Mouse (Mus musculus) stomach, postnatal 0 days (tissue): ENCODE results near the gene Dis3l2. TPM values are rescaled to one million over a fixed set of nuclear protein-coding genes. Genes with fewer than 3 reads are reported as not detected.

Source experiments
- ATAC-seq: fragments of 200-750 bp; cut with Nextera tagmentation; 2 replicates; pipeline ENCODE4 v1.8.0; 2017; ENCODE audit not compliant: low FRiP score, low TSS enrichment
- DNase-seq: peaks from one replicate; pipeline ENCODE4 v3.0.0-alpha.2; 2016; ENCODE audit warnings: low spot score
- H3K27ac ChIP-seq: fragments of 300-500 bp; sonication (generic); replicated peaks from 2 replicates; pipeline ENCODE4 v1.5.1; 2014; ENCODE audit warnings: mild to moderate bottlenecking, control low read depth
- H3K27me3 ChIP-seq: fragments of 300-500 bp; sonication (generic); 2 replicates; pipeline ENCODE4 v1.6.1; 2014; ENCODE audit warnings: low read length; ENCODE audit not compliant: control insufficient read depth, insufficient read depth
- H3K36me3 ChIP-seq: fragments of 300-500 bp; sonication (generic); 2 replicates; pipeline ENCODE4 v1.6.1; 2014; ENCODE audit warnings: low read length, mixed read lengths; ENCODE audit not compliant: control insufficient read depth, insufficient read depth
- H3K4me1 ChIP-seq: fragments of 300-500 bp; sonication (generic); replicated peaks from 2 replicates; pipeline ENCODE4 v1.6.1; 2014; ENCODE audit warnings: antibody characterized with exemption; ENCODE audit not compliant: control insufficient read depth, insufficient read depth
- H3K4me2 ChIP-seq: fragments of 300-500 bp; sonication (generic); replicated peaks from 2 replicates; pipeline ENCODE4 v1.6.1; 2014; ENCODE audit warnings: low read depth, mild to moderate bottlenecking, control low read depth, moderate library complexity
- H3K4me3 ChIP-seq: fragments of 300-500 bp; sonication (generic); 2 replicates; pipeline ENCODE4 v1.5.1; 2014; ENCODE audit warnings: low read depth, low read length, control low read depth
- H3K9ac ChIP-seq: fragments of 300-500 bp; sonication (generic); 2 replicates; pipeline ENCODE4 v1.6.1; 2014; ENCODE audit warnings: mild to moderate bottlenecking, low read length, control low read depth, mixed read lengths
- H3K9me3 ChIP-seq: fragments of 300-500 bp; sonication (generic); 2 replicates; pipeline ENCODE4 v1.6.1; 2016; ENCODE audit warnings: low read length; ENCODE audit not compliant: control insufficient read depth
- CTCF ChIP-seq: IDR thresholded peaks from 2 replicates; pipeline ENCODE4 v1.5.1; 2016; ENCODE audit warnings: antibody characterized with exemption, low read depth, mild to moderate bottlenecking, moderate library complexity
- EP300 ChIP-seq: optimal IDR thresholded peaks from 2 replicates; pipeline ENCODE3; 2016; ENCODE audit warnings: antibody characterized with exemption
- WGBS: fragments of 180-500 bp; shearing (Covaris S2); extraction: QIAGEN DNeasy Blood & Tissue Kit; methylation state at CpG from one replicate; pipeline ENCODE4 v1.1.7; 2014; 5-methylcytosine and 5-hydroxymethylcytosine counted together
- polyA plus RNA-seq: library from polyadenylated mRNA; unstranded; fragments of >200 nt; fragmentation: Nextera tagmentation; extraction: Ambion mirVana; gene quantifications from 2 replicates; pipeline ENCODE4 v1.2.1, GENCODE M21; 2015

Gene Dis3l2
- polyA plus RNA-seq, 1 experiment from 2014 or later: 12.3 TPM

GRCm38 (mm10) chr1:87035532-87036161 is 332.0 kb downstream of the Dis3l2 start:
- no peak for TF ChIP-seq EP300
- no peak for TF ChIP-seq CTCF
- WGBS: 14% methylated on average over 4 of the region's 4 CpGs

GRCm38 (mm10) chr1:87036334-87036733 is 332.7 kb downstream of the Dis3l2 start:
- Histone ChIP-seq H3K36me3 (no peaks in the 10 kb centered on the region), H3K27ac (peak overlapping the region; percentile 87), H3K4me3 (no peak overlapping the region), H3K9ac (peak overlapping the region; percentile 14; the same call in 1 of the 2 replicates), H3K4me1 (peaks cover 8% of the 10 kb centered on the region; the same call in 1 of the 2 replicates), H3K9me3 (no peaks in the 10 kb centered on the region), H3K27me3 (no peaks in the 10 kb centered on the region), H3K4me2 (no peak overlapping the region)
- no peak for ATAC-seq
- 64% methylated on average over 3 of the region's 3 CpGs for WGBS
- no peak for TF ChIP-seq CTCF
- no peak for TF ChIP-seq EP300
- DNase-seq: no peak

More at GRCm38 (mm10) chr1:87035532-87036161, 332.0 kb downstream of the Dis3l2 start:
- DNase-seq (peak; percentile 69), ATAC-seq (peak; percentile 82)
- no peaks in the 10 kb centered on the region for H3K9me3 ChIP-seq
- H3K4me2 ChIP-seq: no peak overlapping the region
- H3K27ac ChIP-seq: peak overlapping the region; percentile 87
- no peaks in the 10 kb centered on the region for H3K27me3 ChIP-seq
- no peak overlapping the region for H3K4me3 ChIP-seq
- H3K4me1 ChIP-seq: peaks cover 8% of the 10 kb centered on the region; the same call in 1 of the 2 replicates
- H3K36me3 ChIP-seq: no peaks in the 10 kb centered on the region
- 0 out of 2 replicates have a peak overlapping the region, but pooled peaks have one; percentile 14 for H3K9ac ChIP-seq

- Histone ChIP-seq H3K9ac (no peak overlapping the region), H3K27ac (no peak overlapping the region), H3K9me3 (no peaks in the 10 kb centered on the region), H3K36me3 (no peaks in the 10 kb centered on the region), H3K4me2 (no peak overlapping the region), H3K4me3 (no peak overlapping the region), H3K27me3 (no peaks in the 10 kb centered on the region), H3K4me1 (peaks cover 8% of the 10 kb centered on the region; the same call in 1 of the 2 replicates)
- TF ChIP-seq EP300 (no peak), CTCF (no peak)
- DNase-seq (no peak), ATAC-seq (no peak)
- WGBS: 85% methylated on average over 2 of the region's 2 CpGs
These were observed 335.0 kb downstream of the Dis3l2 start for GRCm38 (mm10) chr1:87038477-87039070.

- Histone ChIP-seq H3K4me3 (no peak overlapping the region), H3K9ac (no peak overlapping the region), H3K27ac (no peak overlapping the region), H3K9me3 (no peaks in the 10 kb centered on the region), H3K4me2 (no peak overlapping the region), H3K4me1 (peaks cover 1% of the 10 kb centered on the region; the same call in 1 of the 2 replicates), H3K36me3 (no peaks in the 10 kb centered on the region), H3K27me3 (no peaks in the 10 kb centered on the region)
- peak; percentile 77 for DNase-seq
- no peak for ATAC-seq
- 17% methylated on average over 3 of the region's 3 CpGs for WGBS
- TF ChIP-seq CTCF: peak; percentile 87
- TF ChIP-seq EP300: no peak
These were observed 337.5 kb downstream of the Dis3l2 start for GRCm38 (mm10) chr1:87041119-87041518.

GRCm38 (mm10) chr1:87041814-87042438 is 338.3 kb downstream of the Dis3l2 start:
- Histone ChIP-seq H3K27me3 (no peaks in the 10 kb centered on the region), H3K9me3 (no peaks in the 10 kb centered on the region), H3K4me3 (no peak overlapping the region), H3K9ac (no peak overlapping the region), H3K4me2 (no peak overlapping the region), H3K4me1 (no peaks in the 10 kb centered on the region), H3K36me3 (no peaks in the 10 kb centered on the region), H3K27ac (no peak overlapping the region)
- 0% methylated on average over 1 of the region's 1 CpGs for WGBS
- DNase-seq (peak; percentile 80), ATAC-seq (peak; percentile 61)
- TF ChIP-seq CTCF (peak; percentile 100), EP300 (no peak)
